Mouse (Mus musculus) cerebellum, adult 18-20 months (tissue): ENCODE data around the gene 6430550D23Rik.
"Not testable (repeated sequence)": the region's sequence is repeated elsewhere in the genome, so short reads cannot be mapped to it uniquely, and the experiment has no call there.

ENCODE experiments used
- DNase-seq, 2 experiments: peaks; one replicate each; pipeline ENCODE4 v3.0.0; 2021

Gene 6430550D23Rik

DNA sequence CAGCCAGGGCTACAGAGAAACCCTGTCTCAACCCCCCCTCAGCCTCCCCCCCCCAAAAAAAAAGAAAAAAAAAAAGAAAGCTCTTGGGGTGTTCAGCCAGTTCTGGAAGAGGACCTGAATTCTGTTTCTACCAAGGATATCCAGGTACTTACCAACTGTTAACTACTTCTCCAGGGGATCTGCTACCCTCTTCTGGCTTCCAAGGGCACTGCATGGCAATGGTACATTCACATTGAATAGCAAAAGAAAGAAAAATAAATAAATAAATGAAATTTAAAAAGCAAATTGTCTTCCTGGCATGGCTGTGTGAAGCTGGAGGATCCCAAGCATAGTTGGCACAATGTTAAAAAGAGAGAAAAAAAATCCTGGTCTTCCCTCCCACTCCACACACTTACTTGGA, 55.8 kb downstream of the 6430550D23Rik start:
- DNase-seq: peak; percentile 71 to 87

DNA sequence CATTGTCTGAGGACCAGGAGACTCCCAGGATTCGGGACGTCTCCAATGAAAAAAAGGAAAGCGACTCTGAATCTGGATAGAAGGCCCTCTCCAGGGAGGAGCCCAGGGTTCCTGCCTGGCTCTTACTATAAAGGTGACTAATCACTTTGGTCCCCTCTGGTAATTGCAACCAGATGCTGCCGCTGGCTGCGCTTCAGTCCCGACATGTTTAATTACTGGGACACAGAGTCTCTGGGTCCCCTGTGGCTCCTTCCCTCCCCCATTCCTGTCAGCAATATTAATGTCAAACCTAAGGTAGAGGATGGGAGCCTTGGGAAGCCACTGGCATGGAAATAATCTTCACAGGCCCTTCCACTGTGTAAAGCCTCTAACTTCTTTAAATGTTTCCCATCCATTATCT, 58.4 kb downstream of the 6430550D23Rik start:
- no peak for DNase-seq

DNA sequence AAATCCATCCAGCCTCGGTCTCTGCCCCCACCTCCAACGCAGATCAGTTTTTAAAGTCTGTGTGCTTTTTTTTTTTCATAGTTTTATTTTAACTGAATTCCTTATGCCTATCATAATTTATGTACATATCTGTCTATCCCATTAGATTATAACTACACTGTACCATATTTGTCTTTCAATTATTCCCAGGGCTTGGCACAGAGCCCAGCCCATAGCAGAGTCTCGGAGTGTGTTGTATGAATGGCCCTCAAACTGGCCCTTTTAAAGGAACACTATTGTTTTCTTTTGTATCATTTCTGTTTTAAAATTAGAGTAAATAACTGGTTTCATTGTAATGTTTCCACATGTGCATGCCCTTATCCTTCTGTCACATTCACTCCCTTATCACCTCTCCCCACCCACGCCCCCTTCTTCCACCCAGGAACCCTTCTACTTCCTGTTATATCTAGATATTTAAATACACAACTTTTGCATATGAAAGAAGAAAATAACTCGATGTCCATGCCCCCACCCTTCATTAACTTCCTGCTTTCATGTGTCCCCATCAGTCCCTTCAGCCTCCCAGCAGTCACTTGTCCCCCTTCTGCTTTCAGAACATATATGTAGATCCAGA, 60.3 kb downstream of the 6430550D23Rik start:
- no peak for DNase-seq

DNA sequence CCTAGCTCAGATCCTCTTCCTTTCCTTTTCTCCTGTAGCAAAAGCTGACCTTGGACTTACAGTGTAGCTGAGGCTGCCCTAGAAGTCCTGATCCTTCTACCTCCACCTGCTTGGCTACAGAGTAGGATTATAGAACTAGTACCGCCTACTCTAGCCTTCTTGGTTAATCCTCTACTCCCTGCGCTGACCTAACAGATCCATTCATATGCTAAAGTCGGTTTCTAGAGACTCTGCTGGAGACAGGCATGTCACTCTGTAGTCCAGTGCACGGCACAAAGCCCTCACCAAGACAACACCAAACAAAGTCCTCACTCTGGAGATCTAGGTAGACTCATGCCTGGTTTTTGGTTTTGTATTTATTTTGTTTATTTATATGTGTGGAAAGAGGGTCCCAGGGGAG, 61.3 kb downstream of the 6430550D23Rik start:
- no peak for DNase-seq

DNA sequence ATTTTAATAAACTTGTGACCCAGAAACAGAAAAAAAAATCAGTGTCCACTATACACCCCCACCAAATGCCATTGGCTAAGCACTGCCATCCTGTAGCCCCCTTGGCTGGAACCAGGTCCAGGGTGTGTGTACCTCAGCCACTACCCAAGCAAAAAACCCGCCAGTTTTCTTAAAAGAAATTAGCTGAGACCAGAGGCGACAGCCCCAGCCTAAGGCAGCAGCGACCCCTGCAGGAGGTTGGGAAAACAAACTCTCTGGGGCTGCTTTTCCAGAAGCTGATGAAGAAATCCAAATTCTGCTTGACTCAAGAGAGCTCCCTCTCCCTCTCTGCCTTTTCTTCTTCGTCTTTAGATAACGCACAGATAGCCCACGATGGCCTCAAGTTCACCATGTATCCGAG, 61.7 kb downstream of the 6430550D23Rik start:
- peak; percentile 60 to 70 for DNase-seq

DNA sequence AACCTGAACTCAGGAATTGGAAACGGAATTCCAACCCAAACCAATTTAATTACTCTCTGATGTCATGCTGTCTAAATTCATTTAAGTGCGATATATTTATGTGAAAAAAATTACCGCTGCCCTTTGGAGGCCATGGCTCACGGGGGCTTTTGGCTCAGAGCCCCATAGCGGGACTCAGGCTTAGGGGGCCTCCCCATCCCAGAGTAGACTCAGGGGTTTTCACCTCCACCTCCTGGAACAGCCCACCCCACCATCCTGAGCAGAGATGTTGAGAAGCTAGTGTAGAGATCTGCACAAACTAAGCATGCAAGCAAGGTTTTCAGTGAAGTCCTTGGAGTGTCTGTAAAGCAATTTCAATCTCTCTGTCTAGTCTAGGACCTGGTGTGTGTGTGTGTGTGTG, 62.2 kb downstream of the 6430550D23Rik start:
- no peak for DNase-seq

DNA sequence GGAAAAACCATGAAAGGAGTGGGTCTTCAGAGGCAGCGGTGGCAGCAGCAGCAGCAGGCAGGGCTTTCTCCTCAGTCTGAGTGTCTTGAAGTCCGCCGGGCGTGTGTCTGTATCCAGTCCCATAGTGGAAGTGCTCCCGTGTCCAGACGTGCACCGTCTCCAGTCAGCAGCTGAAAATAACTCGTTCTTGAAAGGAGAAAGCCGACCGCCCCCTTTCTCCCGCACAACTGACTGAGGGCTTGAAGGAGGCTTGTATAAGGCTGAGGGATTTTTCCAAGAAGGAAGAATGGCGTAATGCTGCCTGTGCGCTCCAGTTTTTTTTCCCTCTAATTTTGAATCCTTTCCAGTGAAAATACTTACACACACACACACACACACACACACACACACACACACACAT, 62.7 kb downstream of the 6430550D23Rik start, which contains the start of gene Gdf5:
Gene Gdf5, minus strand, starts transcription at position 244 of the 400 bp plus-strand sequence.
- DNase-seq: no peak

DNA sequence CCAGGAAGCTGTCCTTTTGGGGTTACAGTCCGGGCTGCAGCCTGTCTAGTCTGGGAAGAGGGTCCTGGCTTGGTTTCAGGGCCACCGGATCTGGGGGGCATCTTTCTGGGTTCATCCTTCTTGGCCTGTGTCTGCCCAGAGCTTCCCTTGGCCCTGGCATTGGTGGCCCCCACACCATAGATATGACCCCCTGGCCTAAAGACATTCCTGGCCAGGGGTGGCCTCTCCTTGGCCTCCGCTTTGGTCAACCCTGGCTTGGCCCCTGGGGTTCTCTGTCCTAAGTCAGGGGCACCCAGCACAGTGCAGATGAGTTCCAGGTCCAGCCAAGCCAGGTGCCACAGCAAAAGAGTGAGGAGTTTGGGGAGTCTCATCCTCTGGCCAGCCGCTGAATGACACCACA, 63.1 kb downstream of the 6430550D23Rik start:
- no peak for DNase-seq

DNA sequence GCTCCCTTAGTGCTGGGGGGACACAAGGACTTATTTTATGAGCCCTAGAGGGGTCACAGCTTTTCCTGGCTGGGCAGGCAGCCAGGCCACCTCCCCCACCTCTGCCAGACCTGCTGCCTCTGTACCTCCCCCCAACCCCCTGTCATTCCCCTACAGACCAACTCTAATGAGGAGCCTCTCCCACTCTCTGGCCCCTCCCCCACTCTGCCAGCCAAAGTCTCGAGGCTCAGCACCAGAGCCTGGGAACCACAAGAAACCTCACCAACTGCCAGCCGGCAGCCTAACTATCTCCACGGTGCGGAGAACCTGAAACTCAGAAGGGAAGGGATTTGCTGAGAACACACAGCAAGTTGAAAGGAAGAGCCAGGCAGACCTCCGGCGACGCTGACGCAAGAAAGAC, 64.3 kb downstream of the 6430550D23Rik start:
- no peak for DNase-seq

DNA sequence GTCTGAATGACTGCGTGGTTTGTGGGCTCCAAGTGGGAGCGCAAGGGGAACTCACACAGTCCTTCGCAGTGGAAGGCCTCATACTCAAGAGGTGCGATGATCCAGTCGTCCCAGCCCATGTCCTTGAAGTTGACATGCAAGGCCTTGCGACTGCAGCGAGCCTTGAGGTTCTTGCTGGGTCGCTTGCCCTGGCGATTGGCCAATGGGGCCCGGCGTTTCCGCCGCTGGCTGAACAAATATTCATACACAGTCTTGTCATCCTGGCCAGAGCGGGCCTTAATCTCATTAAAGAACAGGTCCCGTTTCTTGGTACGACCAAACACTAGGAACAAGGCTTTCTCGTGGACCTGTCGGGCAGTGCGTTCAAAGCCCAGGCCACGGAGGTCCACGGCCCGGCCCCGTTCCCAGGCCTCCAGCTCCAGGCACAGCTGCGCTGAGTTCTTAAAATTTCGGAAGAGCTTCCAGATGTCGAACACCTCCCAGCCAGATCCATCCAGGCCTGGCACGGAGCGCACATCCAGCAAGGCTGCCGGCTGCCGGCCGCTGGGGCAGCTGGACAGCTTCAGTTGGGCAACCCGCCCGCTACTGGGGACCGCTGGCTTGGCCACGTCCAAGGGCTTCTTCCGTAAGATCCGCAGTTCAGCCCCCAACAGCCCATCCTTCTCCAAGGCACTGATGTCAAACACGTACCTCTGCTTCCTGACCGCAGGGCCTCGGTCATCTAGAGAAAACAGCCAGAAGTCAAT, 65.9 kb downstream of the 6430550D23Rik start:
- DNase-seq: no peak

DNA sequence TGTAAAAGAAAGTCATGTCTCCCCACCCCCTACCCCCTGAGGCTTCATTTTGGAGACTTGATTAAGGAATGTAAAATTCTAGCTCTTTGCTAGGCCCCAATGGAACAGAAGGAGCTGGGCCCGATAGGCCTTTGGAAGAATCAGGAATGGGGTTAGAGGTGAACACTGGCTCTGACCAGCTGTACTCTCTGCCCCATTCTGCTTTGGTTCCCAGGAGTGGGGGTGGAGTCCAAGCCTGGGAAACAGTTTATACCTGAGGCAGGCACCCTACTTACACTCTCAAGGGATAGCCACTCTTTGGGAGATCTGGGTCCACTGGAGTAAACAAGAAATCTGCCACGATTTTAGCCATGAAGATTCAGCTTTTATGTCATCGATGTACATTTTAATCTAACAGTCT, 67.1 kb downstream of the 6430550D23Rik start, which contains the start of gene Gm15557:
Gene Gm15557, plus strand, starts transcription at position 48 of the 400 bp plus-strand sequence.
- no peak for DNase-seq

DNA sequence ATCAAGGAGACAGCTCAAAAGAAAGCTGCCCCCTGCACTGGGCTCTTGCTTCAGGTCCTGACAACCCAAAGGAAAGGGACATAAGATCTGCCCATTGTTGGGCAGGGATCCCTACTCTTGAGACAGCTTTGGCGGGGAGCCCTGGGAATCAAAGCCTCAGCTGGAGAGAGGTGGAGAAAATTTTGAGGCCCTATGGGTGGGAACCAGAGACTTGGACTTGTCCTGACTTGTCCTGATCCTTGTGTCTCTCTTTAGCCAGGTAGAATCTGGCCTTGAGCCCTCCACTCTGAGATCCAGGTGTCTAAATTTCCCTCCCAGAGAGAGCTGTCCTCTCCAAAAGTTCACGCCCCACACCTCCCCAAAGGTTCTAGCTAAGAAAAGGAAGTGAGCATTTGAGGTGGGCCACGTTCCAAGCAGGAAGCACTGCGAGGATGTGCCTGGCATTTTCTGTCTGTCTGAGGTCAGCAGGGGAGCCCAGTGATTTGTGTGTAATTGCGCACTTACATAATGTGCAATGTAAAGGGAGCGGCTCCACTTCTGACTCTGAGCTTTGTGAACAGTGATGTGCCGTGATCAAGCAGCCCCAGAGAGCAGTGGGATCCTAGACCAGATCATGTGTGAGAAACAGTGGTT, 67.8 kb downstream of the 6430550D23Rik start:
- no peak for DNase-seq

DNA sequence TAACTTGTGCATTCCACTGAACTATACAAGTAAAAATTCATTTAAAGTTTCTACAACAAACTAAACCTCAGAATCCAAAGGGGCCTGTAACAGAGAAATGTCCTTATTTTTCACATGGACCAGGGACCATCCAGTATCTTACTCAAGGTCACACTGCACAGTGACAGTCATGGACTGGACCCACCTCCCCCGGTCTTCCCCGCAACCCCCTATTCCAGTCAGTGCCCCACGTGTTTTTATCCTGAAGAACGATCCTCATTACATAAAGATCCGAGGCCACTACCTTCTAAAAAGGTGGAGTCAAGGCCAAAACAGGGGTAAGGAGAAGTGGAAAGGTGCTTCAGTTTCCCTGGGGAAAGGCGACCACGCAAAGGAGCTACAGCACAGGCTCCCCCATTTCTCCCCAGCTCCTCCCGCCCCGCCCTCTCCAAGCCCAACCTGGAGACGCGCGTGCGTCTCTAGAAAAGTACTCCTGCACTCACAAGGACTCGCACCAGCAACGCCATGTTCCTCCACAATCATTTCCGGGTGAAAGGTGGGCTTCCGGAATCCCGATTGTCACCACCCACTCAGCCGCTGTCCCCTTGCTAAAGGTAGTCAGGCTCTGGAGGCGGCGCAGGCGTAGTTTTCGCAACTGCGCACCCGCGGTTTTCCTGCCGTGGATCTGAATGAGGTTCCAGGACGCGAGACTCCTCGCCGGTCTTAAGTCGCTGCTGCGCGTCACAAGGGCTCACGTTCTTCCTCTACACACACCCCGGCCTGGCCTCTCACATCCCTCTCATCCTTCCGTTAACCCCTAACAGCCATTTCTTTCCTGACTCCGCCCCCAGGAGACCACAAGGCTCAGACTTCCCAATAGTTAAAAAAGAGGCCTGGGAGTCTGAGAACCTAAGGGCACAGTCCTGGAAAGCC, 78.0 kb downstream of the 6430550D23Rik start, which contains the start of gene Uqcc1:
Gene Uqcc1, minus strand, starts transcription at position 780 of the 912 bp plus-strand sequence.
- DNase-seq: peak; percentile 91 to 95

DNA sequence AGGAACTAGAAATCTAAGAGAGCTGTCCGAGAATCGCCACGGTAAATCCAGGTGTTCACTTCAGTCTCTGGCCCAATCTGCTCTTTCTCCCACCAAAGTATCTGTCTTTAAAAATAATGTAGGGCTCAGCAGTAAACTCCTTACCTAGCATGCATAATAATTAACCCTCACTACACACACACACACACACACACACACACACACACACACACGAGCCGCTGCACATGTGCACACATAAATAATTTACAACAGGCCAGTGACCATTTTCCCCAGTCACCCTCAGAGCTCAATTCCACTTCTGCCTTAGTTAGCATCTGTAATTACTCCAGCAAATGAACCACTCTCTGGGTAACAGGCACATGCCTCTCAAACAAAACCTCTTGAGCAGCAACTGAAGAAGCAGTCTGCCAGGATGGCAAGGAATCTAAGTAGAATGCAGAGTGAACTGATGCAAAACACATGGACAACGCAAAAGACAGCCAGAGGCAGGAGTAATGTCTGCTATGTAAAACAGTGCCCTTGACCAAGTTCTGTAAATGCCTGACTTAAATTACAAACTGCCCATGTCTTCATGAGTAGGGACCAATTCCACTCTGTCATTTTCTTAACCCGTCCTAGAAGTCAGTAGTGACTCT, 78.9 kb downstream of the 6430550D23Rik start:
- no peak for DNase-seq

DNA sequence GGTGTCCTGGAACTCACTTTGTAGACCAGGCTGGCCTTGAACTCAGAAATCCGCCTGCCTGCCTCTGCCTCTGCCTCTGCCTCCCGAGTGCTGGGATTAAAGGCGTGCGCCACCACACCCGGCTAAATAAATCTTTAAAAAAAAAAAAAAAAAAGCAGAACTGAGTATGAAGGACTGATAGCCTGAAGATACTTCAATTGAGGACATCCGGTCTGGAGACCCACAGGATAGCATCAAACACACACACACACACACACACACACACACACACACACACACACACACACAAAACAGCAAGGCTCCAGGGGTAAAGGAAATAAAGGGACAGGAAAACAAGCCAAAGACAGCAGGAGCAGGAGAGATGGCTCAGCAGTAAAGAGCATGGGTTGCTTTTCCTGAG, 82.6 kb downstream of the 6430550D23Rik start:
- DNase-seq: not testable (repeated sequence)
